Mouse (Mus musculus): ENCODE measurements around the gene BC017158. TPM values are rescaled to one million over a fixed set of nuclear protein-coding genes. Genes with fewer than 3 reads are reported as not detected.
"Not testable (repeated sequence)": the region's sequence is repeated elsewhere in the genome, so short reads cannot be mapped to it uniquely, and the experiment has no call there.

BC017158 gene
- 10 to 100 TPM; 25.7 to 29.4 (median 28.9) TPM for total RNA-seq (2022)

- DNase-seq (ENCODE audit: low spot score in 2 of 2): peak; percentile 46 to 60
Observed at GRCm38 (mm10) chr7:128297617-128298480, at the start of gene BC017158. Gene BC017158, minus strand, starts transcription at chr7:128298170.

- DNase-seq (ENCODE audit: low spot score in 2 of 2): no peak
Observed at GRCm38 (mm10) chr7:128346991-128347390, 49.0 kb upstream of the BC017158 start.

- DNase-seq (ENCODE audit: low spot score in 2 of 2): no peak
Observed at GRCm38 (mm10) chr7:128346522-128346921, 48.6 kb upstream of the BC017158 start.

- DNase-seq (ENCODE audit: low spot score in 2 of 2): no peak
Observed at GRCm38 (mm10) chr7:128345691-128346090, 47.7 kb upstream of the BC017158 start.

GRCm38 (mm10) chr7:128344928-128345653 is 47.1 kb upstream of the BC017158 start:
- DNase-seq (ENCODE audit: low spot score in 2 of 2): peak; percentile 29 to 51

- no peak for DNase-seq (ENCODE audit: low spot score in 2 of 2)
Observed at GRCm38 (mm10) chr7:128344488-128344887, 46.5 kb upstream of the BC017158 start.

- not testable (repeated sequence) for DNase-seq (ENCODE audit: low spot score in 2 of 2)
Observed at GRCm38 (mm10) chr7:128342691-128343090, 44.7 kb upstream of the BC017158 start.

GRCm38 (mm10) chr7:128340321-128340720 is 42.4 kb upstream of the BC017158 start:
- not testable (repeated sequence) for DNase-seq (ENCODE audit: low spot score in 2 of 2)

GRCm38 (mm10) chr7:128332896-128333295 is 34.9 kb upstream of the BC017158 start:
- no peak for DNase-seq (ENCODE audit: low spot score in 2 of 2)

GRCm38 (mm10) chr7:128330981-128331380 is 33.0 kb upstream of the BC017158 start:
- no peak for DNase-seq (ENCODE audit: low spot score in 2 of 2)

GRCm38 (mm10) chr7:128324977-128325376 is 27.0 kb upstream of the BC017158 start:
- DNase-seq (ENCODE audit: low spot score in 2 of 2): no peak

- no peak for DNase-seq (ENCODE audit: low spot score in 2 of 2)
Observed at GRCm38 (mm10) chr7:128321260-128321659, 23.3 kb upstream of the BC017158 start.

GRCm38 (mm10) chr7:128320219-128320816 is 22.3 kb upstream of the BC017158 start:
- DNase-seq (ENCODE audit: low spot score in 2 of 2): no peak

GRCm38 (mm10) chr7:128319140-128319539 is 21.2 kb upstream of the BC017158 start:
- no peak for DNase-seq (ENCODE audit: low spot score in 2 of 2)

- no peak for DNase-seq (ENCODE audit: low spot score in 2 of 2)
Observed at GRCm38 (mm10) chr7:128317011-128317410, 19.0 kb upstream of the BC017158 start.

GRCm38 (mm10) chr7:128314491-128314890 is 16.5 kb upstream of the BC017158 start:
- DNase-seq (ENCODE audit: low spot score in 2 of 2): no peak

- DNase-seq (ENCODE audit: low spot score in 2 of 2): no peak
Observed at GRCm38 (mm10) chr7:128313601-128314000, 15.6 kb upstream of the BC017158 start.

- no peak for DNase-seq (ENCODE audit: low spot score in 2 of 2)
Observed at GRCm38 (mm10) chr7:128312375-128313059, 14.5 kb upstream of the BC017158 start.

- DNase-seq (ENCODE audit: low spot score in 2 of 2): no peak
Observed at GRCm38 (mm10) chr7:128311811-128312210, 13.8 kb upstream of the BC017158 start.

- DNase-seq (ENCODE audit: low spot score in 2 of 2): no peak
Observed at GRCm38 (mm10) chr7:128311263-128311662, 13.3 kb upstream of the BC017158 start.

- DNase-seq (ENCODE audit: low spot score in 2 of 2): no peak
Observed at GRCm38 (mm10) chr7:128310229-128310688, 12.3 kb upstream of the BC017158 start.
